Mouse (Mus musculus): ENCODE measurements around the gene Slc28a3. TPM values are rescaled to one million over a fixed set of nuclear protein-coding genes. Genes with fewer than 3 reads are reported as not detected.

Gene Slc28a3
- under 1 TPM in 1 of 2 experiments, not detected in 1; 0.10 TPM for total RNA-seq (2021)

DNA sequence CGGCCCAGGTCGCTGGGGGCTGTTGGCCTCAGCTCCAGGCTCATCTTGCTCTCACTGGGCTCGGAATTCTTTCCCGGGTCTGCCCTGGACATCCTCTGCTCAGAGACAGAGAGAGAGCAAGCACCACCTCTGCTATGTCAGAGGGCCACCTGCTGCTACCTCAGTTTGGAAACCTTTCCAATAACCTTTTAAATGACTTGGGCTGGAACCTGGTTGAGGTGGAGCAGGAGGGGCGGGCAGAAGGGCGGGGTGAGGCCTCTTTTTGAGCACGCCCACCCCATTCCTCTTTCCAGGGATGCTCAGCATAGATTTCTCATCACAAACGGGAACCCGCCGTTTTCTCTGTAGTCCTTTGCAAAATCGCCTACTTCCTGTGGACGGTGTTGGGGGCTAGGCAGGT lies at the start of gene Slc28a3:
Slc28a3 (minus strand) TSS at position 162 of the 400 bp plus-strand sequence.
- no peak for DNase-seq (ENCODE audit: extremely low spot score in 1 of 2, low spot score in 1 of 2)

DNA sequence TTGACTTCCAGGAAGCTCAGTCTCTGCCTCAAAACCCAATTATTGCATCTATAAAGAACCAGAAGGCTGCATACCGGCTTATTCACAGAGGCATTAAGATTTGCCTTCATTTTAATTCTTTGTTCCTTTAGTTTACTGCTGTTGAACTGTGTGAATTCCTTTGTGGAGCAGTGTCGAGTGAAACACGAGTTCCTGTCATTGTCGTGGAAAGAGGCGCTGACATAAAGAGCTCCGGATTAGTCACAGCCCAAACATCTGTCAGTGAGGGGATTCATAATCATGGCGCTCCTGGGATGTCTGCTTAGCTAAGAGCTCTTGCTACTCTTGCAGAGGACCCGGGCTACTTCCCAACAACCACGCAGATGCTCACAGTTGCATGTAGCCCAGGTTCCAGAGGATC lies 47.3 kb upstream of the Slc28a3 start:
- DNase-seq (ENCODE audit: extremely low spot score in 1 of 2, low spot score in 1 of 2) = no peak

DNA sequence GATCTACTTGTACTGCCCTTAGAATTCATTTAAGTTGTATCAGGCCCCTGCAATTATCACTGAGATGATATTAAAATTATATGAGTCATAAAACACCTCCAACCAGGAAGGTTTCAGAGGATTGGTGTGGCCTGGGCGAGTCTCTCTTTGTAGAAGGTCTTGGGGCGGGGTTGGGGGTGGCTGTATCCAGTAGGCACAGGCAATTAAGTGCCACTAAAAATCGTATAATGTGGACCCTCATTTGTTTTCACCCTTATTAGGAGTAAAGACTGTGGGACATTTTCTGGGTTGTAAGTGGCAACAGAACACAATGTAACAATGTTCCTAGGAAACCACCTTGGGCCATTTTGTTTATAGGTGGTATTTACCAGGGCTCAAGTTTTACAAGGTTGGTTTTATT lies 46.2 kb upstream of the Slc28a3 start:
- DNase-seq (ENCODE audit: extremely low spot score in 1 of 2, low spot score in 1 of 2) = no peak

DNA sequence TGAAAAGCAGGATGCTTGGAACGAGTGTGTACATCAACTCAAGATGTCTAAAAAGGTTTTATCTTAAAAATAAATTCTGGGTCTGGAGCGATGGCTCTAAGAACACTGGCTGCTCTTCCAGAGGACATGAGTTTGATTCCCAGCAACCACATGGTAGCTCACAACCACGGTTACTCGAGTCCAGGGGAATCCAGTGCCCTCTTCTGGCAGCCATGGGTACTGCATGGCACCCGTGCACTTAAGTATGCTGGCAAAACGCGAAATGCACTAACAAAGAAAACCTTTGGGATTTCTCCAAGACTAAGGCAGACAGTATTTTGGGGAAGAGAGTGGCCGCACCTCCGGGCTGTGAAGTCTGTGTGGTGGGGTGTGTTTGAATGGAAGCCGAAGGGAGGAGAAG lies 44.9 kb upstream of the Slc28a3 start:
- no peak for DNase-seq (ENCODE audit: extremely low spot score in 1 of 2, low spot score in 1 of 2)

DNA sequence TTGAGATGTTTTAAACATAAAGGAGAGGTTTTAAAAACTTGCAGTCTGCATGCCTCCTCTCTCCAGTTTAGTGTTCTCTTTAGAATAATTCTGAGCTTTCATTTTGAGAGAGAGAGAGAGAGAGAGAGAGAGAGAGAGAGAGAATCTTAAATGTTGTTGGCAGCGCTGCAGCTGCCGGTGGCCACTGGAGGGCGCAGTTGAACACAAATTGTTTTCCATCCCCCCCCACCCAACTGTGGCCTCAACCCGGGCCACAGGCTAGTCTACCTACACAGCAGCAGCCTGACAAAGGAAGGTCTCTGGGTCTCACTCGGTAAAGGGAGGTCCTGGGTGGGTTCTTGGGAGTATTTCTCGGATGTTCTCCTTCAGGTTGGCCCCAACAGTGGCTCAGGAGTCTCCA lies 29.7 kb upstream of the Slc28a3 start:
- peak; percentile 36 to 82 for DNase-seq (ENCODE audit: extremely low spot score in 1 of 2, low spot score in 1 of 2)

DNA sequence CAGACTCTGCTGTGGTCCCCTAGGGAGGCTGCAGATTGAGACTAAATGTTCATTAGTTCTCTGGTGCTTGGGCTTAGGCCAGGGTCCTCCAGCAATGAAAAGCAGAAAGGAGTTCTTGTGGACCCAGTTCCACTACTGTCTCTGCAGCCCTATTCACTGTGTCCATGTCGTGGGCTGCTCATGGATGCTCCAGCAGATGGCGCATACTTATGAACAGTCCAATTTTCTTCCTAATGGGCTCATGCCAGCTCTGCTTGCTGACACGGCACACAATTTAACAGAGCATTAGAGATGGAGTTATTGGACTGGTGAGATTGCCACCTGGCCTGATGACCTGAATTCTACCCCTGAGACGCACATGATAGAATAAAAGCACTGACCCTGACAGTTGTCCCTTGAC lies 28.3 kb upstream of the Slc28a3 start:
- DNase-seq (ENCODE audit: extremely low spot score in 1 of 2, low spot score in 1 of 2) = peak; percentile 34 to 59

DNA sequence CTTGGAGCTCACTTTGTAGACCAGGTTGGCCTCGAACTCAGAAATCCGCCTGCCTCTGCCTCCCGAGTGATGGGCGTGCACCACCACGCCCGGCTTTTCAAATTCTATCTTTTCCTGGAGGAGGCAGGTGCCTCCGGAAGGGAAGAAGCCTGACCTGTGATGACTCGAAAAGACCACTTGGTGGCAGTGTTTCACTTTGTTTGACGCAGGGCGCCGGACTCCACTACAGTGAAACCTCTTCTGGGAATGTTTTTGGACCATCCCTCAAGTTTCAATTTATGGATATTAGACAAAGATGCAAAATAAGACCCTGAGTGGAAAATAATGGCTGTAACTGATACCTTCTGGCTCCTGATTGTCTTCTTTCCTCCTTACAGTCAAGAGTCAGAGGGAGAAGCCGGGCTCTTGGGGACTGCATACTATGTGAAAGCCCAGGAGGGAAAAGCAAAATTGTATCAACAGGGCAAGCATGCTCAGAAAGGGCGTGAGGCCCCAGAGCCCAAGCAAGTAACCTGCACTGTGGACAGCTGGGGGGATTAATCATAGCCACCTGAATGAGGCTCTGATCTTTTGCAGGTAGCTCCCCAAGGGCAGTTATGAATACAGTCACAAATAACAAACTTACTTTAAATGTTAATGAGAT lies 26.8 kb upstream of the Slc28a3 start:
- peak; percentile 28 to 52 for DNase-seq (ENCODE audit: extremely low spot score in 1 of 2, low spot score in 1 of 2)

DNA sequence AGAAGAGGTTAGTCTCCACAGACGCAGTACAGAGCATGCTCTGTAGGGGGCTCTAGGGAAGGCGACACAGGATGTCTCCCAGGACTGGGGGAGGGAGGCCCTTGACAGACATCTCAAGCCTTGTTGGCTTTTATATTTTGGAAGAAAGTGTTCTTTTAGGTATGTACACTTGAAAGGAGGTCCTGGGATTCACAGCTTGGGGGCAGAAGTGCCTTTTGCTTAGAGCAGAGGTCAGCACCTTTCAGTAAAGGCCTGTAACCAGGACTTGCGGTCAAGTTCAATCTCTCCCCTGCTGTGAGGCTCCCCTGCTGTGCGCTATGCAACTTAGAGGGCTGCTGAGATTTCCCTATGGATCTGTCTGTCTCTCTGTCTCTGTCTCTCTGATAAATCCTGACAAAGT lies 23.2 kb upstream of the Slc28a3 start:
- no peak for DNase-seq (ENCODE audit: extremely low spot score in 1 of 2, low spot score in 1 of 2)

DNA sequence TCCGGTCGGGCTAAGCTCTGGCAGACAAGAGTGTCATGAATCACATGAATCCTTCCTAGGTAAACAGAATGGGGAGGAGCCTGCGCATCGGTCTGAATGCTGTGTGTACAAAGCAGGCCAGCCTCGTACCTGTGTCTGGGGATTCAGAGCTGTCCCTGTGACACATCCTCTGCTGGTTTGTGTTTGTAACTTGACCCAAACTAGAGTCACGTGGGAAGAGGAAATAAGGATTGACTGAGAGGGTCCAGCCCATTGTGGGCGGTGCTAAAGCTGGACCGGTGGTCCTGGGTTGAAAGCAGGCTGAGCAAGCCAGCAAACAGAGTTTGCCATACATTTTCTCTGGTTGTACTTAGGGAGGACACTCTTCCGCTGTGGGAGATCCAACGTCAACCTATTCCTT lies 20.1 kb upstream of the Slc28a3 start:
- DNase-seq (ENCODE audit: extremely low spot score in 1 of 2, low spot score in 1 of 2) = no peak

DNA sequence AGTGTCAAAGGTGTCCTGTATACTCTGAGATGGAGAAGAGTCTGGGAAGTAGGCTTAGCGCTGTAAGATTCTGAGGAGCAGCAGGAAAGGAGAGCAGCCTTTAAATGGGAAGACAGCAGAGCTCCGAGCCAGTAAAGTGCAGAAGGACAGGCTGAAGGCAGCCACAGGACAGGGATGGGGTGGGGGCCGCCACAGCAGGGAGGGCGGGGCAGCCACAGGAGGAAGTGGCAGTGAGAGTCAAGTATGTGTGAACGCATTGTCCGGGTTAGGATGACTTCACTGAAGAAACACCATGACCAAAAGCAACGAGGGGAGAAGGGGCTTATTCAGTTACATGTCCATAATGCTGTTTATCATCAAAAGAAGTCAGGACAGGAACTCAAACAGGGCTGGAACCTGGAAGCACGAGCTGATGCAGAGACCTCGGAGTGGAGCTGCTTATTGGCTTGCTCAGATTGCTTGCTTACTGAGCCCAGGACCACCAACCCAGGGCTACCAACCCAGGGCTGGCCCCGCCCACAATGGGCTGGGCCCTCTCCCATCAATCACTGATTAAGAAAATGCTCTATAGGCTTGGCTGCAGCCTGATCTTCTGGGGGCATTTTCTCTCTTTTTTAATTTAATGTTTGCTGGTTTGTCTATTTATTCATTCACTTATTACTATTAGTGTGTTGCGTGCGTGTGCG lies 18.8 kb upstream of the Slc28a3 start:
- DNase-seq (ENCODE audit: extremely low spot score in 1 of 2, low spot score in 1 of 2) = no peak

DNA sequence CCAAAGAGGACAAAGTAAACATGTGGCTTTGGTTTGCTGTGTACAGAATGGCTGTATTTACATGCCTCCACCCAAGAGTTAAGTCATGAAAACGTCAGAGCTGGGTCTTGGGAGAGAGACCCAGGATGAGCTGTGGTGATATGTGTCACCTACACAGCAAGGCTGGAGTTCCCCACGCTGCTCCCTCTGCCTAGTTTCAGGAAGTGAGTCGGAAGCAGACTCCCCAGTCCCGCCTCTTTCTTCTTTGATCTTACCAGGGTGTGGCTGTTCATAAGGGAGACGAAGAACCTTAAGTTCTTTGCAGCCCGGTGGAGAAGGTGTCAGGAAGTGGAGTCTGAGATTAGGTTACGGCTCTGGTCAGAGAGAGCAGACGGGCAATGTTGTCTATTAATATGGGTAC lies 12.0 kb upstream of the Slc28a3 start:
- no peak for DNase-seq (ENCODE audit: extremely low spot score in 1 of 2, low spot score in 1 of 2)

DNA sequence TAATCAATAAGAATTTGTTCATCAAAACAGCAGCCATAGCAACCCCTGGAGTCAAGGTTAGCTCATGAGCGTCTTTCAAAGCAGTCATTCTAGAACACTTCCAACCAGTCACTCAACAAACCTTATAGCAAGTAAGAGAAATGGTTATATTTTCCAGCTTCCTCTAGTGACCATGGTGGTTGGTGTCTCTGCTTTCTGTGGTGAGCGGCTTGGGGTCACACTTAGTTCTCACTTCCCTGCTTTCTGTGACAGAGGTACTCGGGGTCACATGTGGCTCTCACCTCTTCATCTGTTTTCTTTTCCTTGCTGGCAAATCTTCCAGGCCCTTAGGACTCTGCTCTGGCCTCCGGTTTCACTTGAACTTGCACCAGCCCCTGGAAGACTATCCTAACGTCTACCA lies 8.6 kb upstream of the Slc28a3 start:
- no peak for DNase-seq (ENCODE audit: extremely low spot score in 1 of 2, low spot score in 1 of 2)

DNA sequence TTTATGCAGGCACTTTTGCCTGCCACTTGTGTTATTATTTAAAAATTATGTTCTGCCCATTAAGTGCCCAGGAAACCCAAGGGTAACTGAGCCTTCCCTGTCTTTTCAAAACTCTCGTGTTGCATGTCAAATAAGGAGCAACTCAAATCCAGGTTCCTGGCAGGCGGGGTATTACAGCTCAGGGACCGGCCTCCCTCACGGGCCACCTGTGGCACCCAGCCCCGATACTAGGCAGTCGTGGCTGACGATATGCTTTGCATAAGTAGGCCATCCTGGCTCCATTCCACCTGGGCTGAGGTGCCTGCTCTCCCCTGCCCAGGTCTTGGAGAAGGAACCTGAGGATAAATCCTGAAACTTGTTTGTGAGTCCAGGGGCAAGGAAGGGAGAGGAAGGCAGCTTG lies 618 bp downstream of the Slc28a3 start:
- DNase-seq (ENCODE audit: extremely low spot score in 1 of 2, low spot score in 1 of 2) = no peak

DNA sequence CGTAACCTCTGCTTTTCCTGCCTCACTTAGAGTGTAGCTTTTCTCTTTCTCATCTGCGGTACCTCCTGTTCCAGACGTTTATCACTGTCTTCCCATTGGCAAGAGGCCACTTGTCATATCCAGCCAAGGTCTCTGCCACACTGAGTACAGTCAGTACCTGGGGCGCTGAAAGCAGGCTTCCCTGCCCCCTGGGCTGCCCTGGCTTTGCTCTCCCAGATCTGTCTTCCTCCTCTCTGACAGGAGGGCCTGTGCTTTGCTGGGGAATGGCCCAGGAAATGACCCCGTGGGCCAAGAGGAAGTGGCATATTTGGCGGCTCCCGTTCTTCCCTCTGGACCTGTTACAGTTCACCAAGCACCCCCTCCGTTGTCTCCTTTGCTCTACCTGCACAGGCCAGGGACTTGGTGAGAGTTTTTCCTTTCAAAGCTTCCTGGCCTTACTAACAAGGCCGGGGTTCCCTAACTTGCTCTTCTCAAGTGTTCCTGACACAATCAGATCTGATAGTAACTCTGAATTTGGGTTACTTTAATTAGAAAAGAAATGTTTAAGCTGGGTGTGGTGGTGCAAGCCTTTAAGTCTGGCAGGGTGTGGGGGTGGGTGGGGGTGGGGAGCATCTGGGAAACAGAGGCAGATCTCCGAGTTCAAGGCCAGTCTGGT lies 9.3 kb downstream of the Slc28a3 start:
- DNase-seq (ENCODE audit: extremely low spot score in 1 of 2, low spot score in 1 of 2) = no peak

DNA sequence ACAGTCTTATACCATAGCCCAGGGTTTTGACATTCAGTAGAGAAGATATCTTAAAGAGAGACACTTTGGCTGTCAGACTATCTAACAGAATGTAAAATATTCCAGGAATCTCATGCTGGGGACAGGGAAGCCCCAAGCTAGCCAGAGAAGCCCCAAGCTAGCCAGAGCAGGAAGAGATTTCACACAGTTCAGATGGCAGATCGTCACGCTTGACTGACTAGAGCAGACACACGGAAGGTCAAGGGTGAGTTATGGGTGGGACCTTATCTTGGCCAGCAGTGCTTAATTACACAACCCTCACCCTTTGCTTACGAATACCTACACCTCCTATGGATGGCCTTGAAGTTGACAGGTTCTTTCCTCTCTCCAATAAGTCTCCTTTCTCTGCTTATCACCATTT lies 12.1 kb downstream of the Slc28a3 start:
- no peak for DNase-seq (ENCODE audit: extremely low spot score in 1 of 2, low spot score in 1 of 2)

DNA sequence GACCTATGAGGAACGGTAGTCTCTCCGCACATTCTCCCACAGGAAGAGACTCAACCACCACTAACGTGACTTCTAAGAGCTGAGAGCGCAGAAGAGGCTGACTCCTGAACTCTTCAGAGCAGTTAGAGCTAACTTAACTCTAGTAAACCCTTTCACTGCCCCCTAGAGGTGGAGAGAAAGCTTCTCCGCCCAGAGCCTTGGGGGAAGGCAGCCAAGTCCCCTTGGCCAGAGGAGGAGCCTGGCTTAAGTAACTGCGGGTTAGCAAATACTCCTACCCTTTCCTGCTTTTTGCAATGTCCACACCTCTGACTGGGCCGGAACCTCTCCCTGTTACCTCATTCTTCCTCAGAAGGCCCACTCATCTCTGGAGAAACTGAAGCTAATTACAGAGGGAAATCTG lies 17.5 kb downstream of the Slc28a3 start:
- DNase-seq (ENCODE audit: extremely low spot score in 1 of 2, low spot score in 1 of 2) = peak in 1 of 2 experiments; percentile 36

DNA sequence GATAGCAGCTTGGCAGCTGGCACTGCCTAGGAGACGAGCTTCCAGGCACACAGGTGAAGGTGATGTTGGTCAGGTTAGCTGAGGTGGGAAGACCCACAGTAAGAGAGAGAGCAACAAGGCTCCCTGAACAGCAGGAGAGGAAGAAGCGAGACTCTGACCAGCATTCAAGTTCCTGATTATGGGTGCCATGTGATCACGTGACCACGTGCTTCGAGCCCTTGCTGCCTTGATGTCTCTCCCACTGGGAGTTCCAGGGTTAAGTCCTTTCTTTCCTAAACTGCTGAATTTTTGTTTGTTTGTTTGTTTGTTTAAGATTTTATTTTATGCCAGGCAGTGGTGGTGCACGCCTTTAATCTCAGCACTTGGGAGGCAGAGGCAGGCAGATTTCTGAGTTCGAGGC lies 18.8 kb downstream of the Slc28a3 start:
- DNase-seq (ENCODE audit: extremely low spot score in 1 of 2, low spot score in 1 of 2) = no peak

DNA sequence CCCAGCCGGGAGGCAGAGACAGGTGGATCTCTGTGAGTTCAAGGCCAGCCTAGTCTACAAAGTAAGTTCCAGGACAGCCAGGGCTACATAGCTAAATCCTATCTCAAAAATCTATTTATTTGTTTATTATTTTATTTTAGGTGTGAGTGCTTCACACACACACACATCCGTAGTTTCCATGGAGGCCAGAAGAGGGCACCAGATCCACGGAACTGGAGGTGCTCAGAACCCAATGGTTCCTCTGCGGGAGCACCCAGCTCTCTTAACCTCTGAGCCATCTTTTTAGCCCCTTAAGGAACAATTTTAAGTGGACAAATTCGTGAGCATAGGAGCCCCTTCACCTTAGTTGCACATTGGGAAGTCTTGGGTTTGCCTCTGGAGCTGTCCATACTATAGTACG lies 20.0 kb downstream of the Slc28a3 start:
- peak in 1 of 2 experiments; percentile 64 for DNase-seq (ENCODE audit: extremely low spot score in 1 of 2, low spot score in 1 of 2)

DNA sequence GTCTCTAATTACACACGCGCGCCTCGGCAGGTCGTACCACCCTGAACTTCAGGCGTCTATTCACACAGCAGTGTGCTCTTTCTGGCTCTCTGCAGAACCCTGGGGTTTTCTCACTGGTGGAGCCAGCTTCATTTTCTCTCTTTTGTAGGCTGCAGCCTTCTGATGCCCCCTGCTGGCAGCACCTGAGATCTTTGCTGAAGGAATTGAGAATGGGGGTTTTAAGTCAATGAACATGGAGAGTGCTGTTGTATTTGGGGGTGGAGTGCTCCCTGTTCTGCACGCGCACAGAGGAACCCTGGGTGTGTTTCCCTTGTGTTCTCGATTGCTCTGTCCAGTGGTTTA lies 21.2 kb downstream of the Slc28a3 start:
- DNase-seq (ENCODE audit: extremely low spot score in 1 of 2, low spot score in 1 of 2) = peak; percentile 73 to 88

DNA sequence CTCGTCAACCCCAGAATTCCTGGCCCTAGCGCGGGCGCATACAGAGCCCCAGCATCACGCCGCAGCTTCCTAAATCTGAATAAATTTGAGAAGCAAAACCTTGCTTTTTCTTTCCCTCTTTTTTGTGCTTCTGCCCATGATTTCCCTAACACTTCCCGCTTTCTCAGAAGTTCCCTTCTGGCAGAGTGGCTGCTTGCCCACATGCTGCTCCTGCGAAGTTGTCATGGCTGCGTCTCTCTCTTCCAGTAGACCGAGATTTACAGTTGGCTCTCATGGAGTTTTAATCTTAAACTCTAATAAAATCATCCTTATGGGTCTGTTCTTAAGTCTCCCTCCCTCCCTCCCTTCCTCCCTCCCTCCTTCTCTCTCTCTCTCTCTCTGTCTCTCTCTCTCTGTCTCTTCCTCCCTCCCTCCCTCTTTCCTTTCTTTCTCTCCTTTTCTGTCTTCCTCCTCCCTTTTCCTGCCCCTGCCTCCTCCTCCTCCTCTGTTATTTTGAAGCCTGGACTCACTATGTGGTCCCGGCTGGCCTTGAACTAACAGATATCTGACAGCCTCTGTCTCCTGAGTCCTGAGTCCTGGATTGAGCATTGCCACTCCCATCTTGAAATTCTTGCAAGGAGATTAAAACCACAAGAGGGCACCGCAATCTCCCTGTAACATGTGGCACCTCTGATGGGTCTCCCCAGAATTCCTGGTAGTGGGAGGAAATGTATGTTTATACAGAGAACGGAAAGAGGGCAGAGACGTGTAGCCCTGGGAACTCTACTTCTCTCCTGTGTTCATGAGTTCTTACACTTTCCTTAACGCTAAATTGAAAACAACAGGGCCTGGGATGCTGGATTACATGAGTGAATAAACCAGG lies 21.8 kb downstream of the Slc28a3 start:
- peak in 1 of 2 experiments; percentile 20 for DNase-seq (ENCODE audit: extremely low spot score in 1 of 2, low spot score in 1 of 2)

DNA sequence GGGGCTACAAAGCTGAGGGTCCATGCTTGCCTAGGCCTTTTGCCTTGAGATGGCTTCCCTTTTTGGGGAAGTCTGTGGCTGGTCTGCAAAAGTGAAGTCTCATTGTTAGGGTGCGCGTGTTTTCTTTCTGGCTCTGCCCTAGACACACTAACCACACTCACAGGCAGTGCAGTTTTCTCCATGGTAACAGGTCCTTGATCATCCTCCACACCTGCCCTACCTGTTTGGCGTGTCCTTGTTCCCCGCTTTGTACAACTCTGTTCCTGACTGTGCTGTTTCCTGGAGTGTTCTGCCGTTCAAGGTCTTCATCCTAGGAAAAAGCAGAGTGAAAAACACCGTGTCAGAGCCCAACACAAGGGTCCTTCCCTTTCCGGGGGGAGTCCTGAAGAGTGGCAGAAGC lies 22.7 kb downstream of the Slc28a3 start:
- no peak for DNase-seq (ENCODE audit: extremely low spot score in 1 of 2, low spot score in 1 of 2)

Measured in layer of hippocampus, postnatal 25 days (tissue).